Mouse (Mus musculus) olfactory bulb, adult 2 months (tissue): ENCODE measurements at regions not wholly inside any gene's neighbourhood (a gene's known extent, or its start where the extent isn't known, plus 50 kb on each side); places are given as distances from the start of the nearest gene placed in this dataset.

Source experiments
- CTCF ChIP-seq: fragments of 200-500 bp; IDR thresholded peaks from 2 replicates; pipeline ENCODE4 v1.5.1; 2012; ENCODE audit warnings: low read depth, mild to moderate bottlenecking, low read length, moderate library complexity; ENCODE audit not compliant: insufficient read depth
- POLR2A ChIP-seq: fragments of 200-500 bp; IDR thresholded peaks from 2 replicates; pipeline ENCODE4 v1.6.1; 2012; ENCODE audit warnings: mild to moderate bottlenecking, low read depth, low read length, moderate library complexity; ENCODE audit not compliant: insufficient read depth

DNA sequence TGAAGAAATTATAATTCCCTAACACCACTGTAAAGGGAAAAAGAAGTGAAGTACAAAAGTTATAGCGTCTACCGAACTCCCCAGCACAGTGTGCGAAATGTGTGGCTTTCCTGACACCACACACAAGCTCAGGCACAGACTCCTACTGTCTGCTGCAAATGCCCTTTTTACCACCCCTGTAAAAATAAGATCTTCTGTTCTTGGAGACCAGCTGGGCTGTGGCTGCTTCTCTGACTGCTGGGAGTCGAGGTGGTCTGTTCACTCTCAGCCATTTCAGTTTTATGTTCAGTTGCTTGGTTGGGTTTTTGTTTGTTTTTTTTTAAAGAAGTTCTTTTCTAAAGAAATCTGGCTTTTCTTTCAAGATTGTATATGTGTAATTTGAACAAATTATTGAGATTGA lies 409.5 kb downstream of the Fat4 start:
- no peak for TF ChIP-seq CTCF
- TF ChIP-seq POLR2A, result no peak
